Mouse (Mus musculus): Measurements from ENCODE around the gene Adam1a.
"Not testable (repeated sequence)": the region's sequence is repeated elsewhere in the genome, so short reads cannot be mapped to it uniquely, and the experiment has no call there.

Gene Adam1a

GRCm38 (mm10) chr5:121566035-121566681 lies 20.9 kb upstream of the Adam1a start:
- no peak for DNase-seq (ENCODE audit: low read depth in 2 of 2, low spot score in 2 of 2)

- DNase-seq (ENCODE audit: low read depth in 2 of 2, low spot score in 2 of 2): peak; percentile 87 to 93
These were observed 19.2 kb upstream of the Adam1a start for GRCm38 (mm10) chr5:121564468-121564895.

GRCm38 (mm10) chr5:121562436-121562835 lies 17.2 kb upstream of the Adam1a start:
- DNase-seq (ENCODE audit: low read depth in 2 of 2, low spot score in 2 of 2): no peak

- no peak for DNase-seq (ENCODE audit: low read depth in 2 of 2, low spot score in 2 of 2)
These were observed 3.9 kb upstream of the Adam1a start for GRCm38 (mm10) chr5:121549196-121549595.

GRCm38 (mm10) chr5:121547084-121547483 lies 1.8 kb upstream of the Adam1a start:
- DNase-seq (ENCODE audit: low read depth in 2 of 2, low spot score in 2 of 2): no peak

- peak; percentile 14 to 30 for DNase-seq (ENCODE audit: low read depth in 2 of 2, low spot score in 2 of 2)
These were observed 1.2 kb upstream of the Adam1a start for GRCm38 (mm10) chr5:121546530-121546895.

- DNase-seq (ENCODE audit: low read depth in 2 of 2, low spot score in 2 of 2): peak; percentile 96 to 98
These were observed 679 bp upstream of the Adam1a start, which contains the start of gene Mapkapk5 for GRCm38 (mm10) chr5:121545793-121546529. TSS of gene Mapkapk5 (minus strand) at chr5:121545905.

- DNase-seq (ENCODE audit: low read depth in 2 of 2, low spot score in 2 of 2): no peak
These were observed 1.9 kb downstream of the Adam1a start for GRCm38 (mm10) chr5:121543370-121543769.

GRCm38 (mm10) chr5:121541235-121541634 lies 4.0 kb downstream of the Adam1a start:
- no peak for DNase-seq (ENCODE audit: low read depth in 2 of 2, low spot score in 2 of 2)

GRCm38 (mm10) chr5:121540066-121540465 lies 5.2 kb downstream of the Adam1a start:
- DNase-seq (ENCODE audit: low read depth in 2 of 2, low spot score in 2 of 2): no peak

GRCm38 (mm10) chr5:121537588-121537987 lies 7.7 kb downstream of the Adam1a start:
- no peak for DNase-seq (ENCODE audit: low read depth in 2 of 2, low spot score in 2 of 2)

GRCm38 (mm10) chr5:121536921-121537555 lies 8.2 kb downstream of the Adam1a start:
- no peak for DNase-seq (ENCODE audit: low read depth in 2 of 2, low spot score in 2 of 2)

GRCm38 (mm10) chr5:121535116-121535515 lies 10.2 kb downstream of the Adam1a start:
- no peak for DNase-seq (ENCODE audit: low read depth in 2 of 2, low spot score in 2 of 2)

GRCm38 (mm10) chr5:121534521-121534920 lies 10.8 kb downstream of the Adam1a start:
- DNase-seq (ENCODE audit: low read depth in 2 of 2, low spot score in 2 of 2): peak in 1 of 2 experiments; percentile 31

GRCm38 (mm10) chr5:121526961-121527360 lies 18.3 kb downstream of the Adam1a start:
- DNase-seq (ENCODE audit: low read depth in 2 of 2, low spot score in 2 of 2): no peak

GRCm38 (mm10) chr5:121526526-121526925 lies 18.8 kb downstream of the Adam1a start:
- DNase-seq (ENCODE audit: low read depth in 2 of 2, low spot score in 2 of 2): no peak

- DNase-seq (ENCODE audit: low read depth in 2 of 2, low spot score in 2 of 2): no peak
These were observed 19.4 kb downstream of the Adam1a start for GRCm38 (mm10) chr5:121525774-121526450.

- DNase-seq (ENCODE audit: low read depth in 2 of 2, low spot score in 2 of 2): not testable (repeated sequence)
These were observed 25.5 kb downstream of the Adam1a start for GRCm38 (mm10) chr5:121519758-121520157.

GRCm38 (mm10) chr5:121518983-121519382 lies 26.3 kb downstream of the Adam1a start:
- DNase-seq (ENCODE audit: low read depth in 2 of 2, low spot score in 2 of 2): no peak

- DNase-seq (ENCODE audit: low read depth in 2 of 2, low spot score in 2 of 2): no peak
These were observed 35.3 kb downstream of the Adam1a start for GRCm38 (mm10) chr5:121510009-121510408.

- no peak for DNase-seq (ENCODE audit: low read depth in 2 of 2, low spot score in 2 of 2)
These were observed 38.4 kb downstream of the Adam1a start for GRCm38 (mm10) chr5:121506846-121507245.

Measured in CD8-positive naive resting alpha-beta T cell, adult 2 months (primary cell).